Mouse (Mus musculus): Measurements from ENCODE around the gene Ormdl2.

Ormdl2 gene

GRCm38 (mm10) chr10:128803771-128804270 is 17.6 kb downstream of the Ormdl2 start, which contains the start of gene Dnajc14:
Gene Dnajc14, plus strand, starts transcription at chr10:128804062.
- DNase-seq (ENCODE audit: low spot score in 2 of 2): peak; percentile 62 to 77

- no peak for DNase-seq (ENCODE audit: low spot score in 2 of 2)
These were observed 18.1 kb downstream of the Ormdl2 start for GRCm38 (mm10) chr10:128803361-128803760.

- no peak for DNase-seq (ENCODE audit: low spot score in 2 of 2)
These were observed 18.5 kb downstream of the Ormdl2 start for GRCm38 (mm10) chr10:128802956-128803355.

- no peak for DNase-seq (ENCODE audit: low spot score in 2 of 2)
These were observed 19.4 kb downstream of the Ormdl2 start for GRCm38 (mm10) chr10:128801981-128802495.

GRCm38 (mm10) chr10:128798676-128799075 is 22.8 kb downstream of the Ormdl2 start:
- DNase-seq (ENCODE audit: low spot score in 2 of 2): no peak

GRCm38 (mm10) chr10:128795581-128795980 is 25.9 kb downstream of the Ormdl2 start:
- no peak for DNase-seq (ENCODE audit: low spot score in 2 of 2)

GRCm38 (mm10) chr10:128794391-128794790 is 27.1 kb downstream of the Ormdl2 start:
- DNase-seq (ENCODE audit: low spot score in 2 of 2): no peak

- no peak for DNase-seq (ENCODE audit: low spot score in 2 of 2)
These were observed 28.2 kb downstream of the Ormdl2 start for GRCm38 (mm10) chr10:128793258-128793657.

GRCm38 (mm10) chr10:128792041-128792440 is 29.4 kb downstream of the Ormdl2 start:
- DNase-seq (ENCODE audit: low spot score in 2 of 2): no peak

GRCm38 (mm10) chr10:128790398-128791124 is 30.9 kb downstream of the Ormdl2 start, which contains the start of gene Mmp19:
Gene Mmp19, plus strand, starts transcription at chr10:128790910.
- no peak for DNase-seq (ENCODE audit: low spot score in 2 of 2)

- DNase-seq (ENCODE audit: low spot score in 2 of 2): no peak
These were observed 41.2 kb downstream of the Ormdl2 start for GRCm38 (mm10) chr10:128780200-128780599.

GRCm38 (mm10) chr10:128779011-128779795 is 42.2 kb downstream of the Ormdl2 start:
- DNase-seq (ENCODE audit: low spot score in 2 of 2): no peak

- DNase-seq (ENCODE audit: low spot score in 2 of 2): no peak
These were observed 43.0 kb downstream of the Ormdl2 start for GRCm38 (mm10) chr10:128778441-128778840.

GRCm38 (mm10) chr10:128773685-128774084 is 47.8 kb downstream of the Ormdl2 start:
- no peak for DNase-seq (ENCODE audit: low spot score in 2 of 2)

GRCm38 (mm10) chr10:128772895-128773294 is 48.5 kb downstream of the Ormdl2 start:
- no peak for DNase-seq (ENCODE audit: low spot score in 2 of 2)
